Mouse (Mus musculus) limb, embryonic 10.5 days (tissue): ENCODE data around the gene Coa3. TPM values are rescaled to one million over a fixed set of nuclear protein-coding genes. Genes with fewer than 3 reads are reported as not detected.

ENCODE experiments used
- DNase-seq: peaks from one replicate; pipeline ENCODE4 v3.0.0-alpha.2; 2017; ENCODE audit warnings: low spot score
- H3K27ac ChIP-seq: fragments of 300-500 bp; sonication (generic); 2 replicates; pipeline ENCODE4 v1.5.1; 2016; ENCODE audit warnings: mild to moderate bottlenecking
- H3K27me3 ChIP-seq: fragments of 300-500 bp; sonication (generic); 2 replicates; pipeline ENCODE4 v1.6.1; 2016; ENCODE audit warnings: low read depth, mild to moderate bottlenecking; ENCODE audit not compliant: poor library complexity, severe bottlenecking
- H3K36me3 ChIP-seq: fragments of 300-500 bp; sonication (generic); 2 replicates; pipeline ENCODE4 v1.6.1; 2016; ENCODE audit warnings: mild to moderate bottlenecking, moderate library complexity
- H3K4me1 ChIP-seq: fragments of 300-500 bp; sonication (generic); 2 replicates; pipeline ENCODE4 v1.6.1; 2016
- H3K4me3 ChIP-seq: fragments of 300-500 bp; sonication (generic); 2 replicates; pipeline ENCODE4 v1.5.1; 2016; ENCODE audit warnings: mild to moderate bottlenecking, moderate library complexity
- H3K9me3 ChIP-seq: fragments of 300-500 bp; sonication (generic); replicated peaks from 2 replicates; pipeline ENCODE4 v1.6.1; 2016; ENCODE audit warnings: mild to moderate bottlenecking
- WGBS: fragments of 180-500 bp; shearing (Covaris S2); methylation state at CpG from one replicate; pipeline ENCODE4 v1.1.7; 2016; 5-methylcytosine and 5-hydroxymethylcytosine counted together
- polyA plus RNA-seq: library from polyadenylated mRNA; unstranded; fragments of >200 nt; fragmentation: Nextera tagmentation; extraction: Ambion mirVana; gene quantifications from 2 replicates; pipeline ENCODE4 v1.2.1, GENCODE M21; 2016

Coa3 gene
- polyA plus RNA-seq, 1 experiment from 2014 or later = 187 TPM

DNA sequence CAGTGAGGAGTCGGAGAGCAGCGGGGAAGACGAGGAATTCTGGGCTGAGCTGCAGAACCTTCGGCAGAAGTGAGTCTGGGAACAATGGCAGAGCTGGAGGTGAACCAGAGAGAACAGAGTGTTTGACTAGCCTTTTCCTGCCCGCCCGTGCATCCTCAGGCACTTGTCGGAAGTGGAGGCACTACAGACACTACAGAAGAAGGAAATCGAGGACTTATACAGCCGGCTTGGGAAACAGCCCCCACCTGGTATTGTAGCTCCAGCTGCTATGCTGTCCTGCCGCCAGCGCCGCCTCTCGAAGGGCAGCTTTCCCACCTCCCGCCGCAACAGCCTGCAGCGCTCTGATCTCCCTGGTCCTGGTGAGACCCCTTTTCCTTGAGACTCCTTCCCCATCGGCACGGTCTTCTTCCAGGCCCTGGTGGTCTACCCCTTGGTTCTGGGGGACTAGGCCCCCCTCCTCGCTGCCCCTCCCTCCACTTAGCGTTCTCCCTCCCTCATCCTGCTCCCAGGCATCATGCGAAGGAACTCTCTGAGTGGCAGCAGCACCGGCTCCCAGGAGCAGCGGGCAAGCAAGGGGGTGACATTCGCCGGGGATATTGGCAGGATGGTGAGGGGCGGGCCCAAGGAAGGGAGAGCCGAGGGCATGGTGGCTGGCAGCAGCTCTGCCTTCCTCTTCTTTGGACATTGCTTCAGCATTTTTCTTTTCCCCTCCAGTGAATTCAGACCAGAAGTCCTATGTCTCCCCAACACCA, 2.4 kb downstream of the Coa3 start:
- Histone ChIP-seq H3K4me3 (peak overlapping the region; percentile 18), H3K4me1 (peaks cover 40% of the 10 kb centered on the region), H3K36me3 (peaks cover 17% of the 10 kb centered on the region), H3K9me3 (no peaks in the 10 kb centered on the region), H3K27me3 (peaks cover 47% of the 10 kb centered on the region), H3K27ac (peak overlapping the region; percentile 26; the same call in 1 of the 2 replicates)
- 30% methylated on average over 27 of the region's 27 CpGs for WGBS
- no peak for DNase-seq

DNA sequence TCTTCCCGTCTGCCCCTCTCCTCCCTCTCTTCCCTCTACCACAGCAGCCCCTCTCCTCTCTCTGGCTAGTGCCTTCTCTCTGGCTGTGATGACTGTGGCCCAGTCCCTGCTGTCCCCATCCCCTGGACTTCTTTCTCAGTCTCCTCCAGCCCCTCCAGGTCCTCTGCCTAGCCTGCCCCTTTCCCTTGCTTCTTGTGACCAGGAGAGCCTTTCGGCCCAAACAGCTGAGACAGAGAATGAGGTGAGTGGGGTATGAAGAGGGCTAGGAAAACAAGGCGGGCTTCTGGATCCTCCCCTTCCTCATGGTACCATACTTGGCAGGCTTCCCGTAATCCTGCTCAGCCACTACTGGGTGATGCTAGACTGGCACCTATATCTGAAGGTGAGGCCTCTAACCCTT, 3.6 kb downstream of the Coa3 start:
- Histone ChIP-seq H3K9me3 (no peaks in the 10 kb centered on the region), H3K4me3 (no peak overlapping the region), H3K27me3 (peaks cover 38% of the 10 kb centered on the region), H3K4me1 (peaks cover 40% of the 10 kb centered on the region), H3K36me3 (peaks cover 17% of the 10 kb centered on the region), H3K27ac (no peak overlapping the region)
- 68% methylated on average over 4 of the region's 4 CpGs for WGBS
- DNase-seq = no peak

DNA sequence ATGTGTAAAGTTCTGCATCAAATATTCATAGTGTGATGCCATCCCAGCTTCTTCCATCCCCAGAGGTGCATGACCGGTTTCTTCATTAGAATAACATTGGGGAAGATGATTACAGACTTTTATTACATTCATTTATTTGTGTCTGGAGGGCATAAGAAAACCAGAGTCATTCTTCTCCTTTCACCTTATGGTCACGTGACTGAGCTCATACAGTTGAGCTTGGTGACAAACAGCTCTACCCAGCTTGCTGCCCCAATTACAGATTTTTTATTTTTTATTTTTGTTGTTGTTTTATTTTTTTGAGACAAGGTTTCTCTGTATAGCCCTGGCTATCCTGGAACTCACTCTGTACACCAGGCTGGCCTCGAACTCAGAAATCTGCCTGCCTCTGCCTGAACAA, 6.5 kb downstream of the Coa3 start:
- H3K9me3 ChIP-seq = no peaks in the 10 kb centered on the region
- no peak overlapping the region for H3K4me3 ChIP-seq
- 93% methylated on average over 3 of the region's 3 CpGs for WGBS
- peaks cover 16% of the 10 kb centered on the region for H3K36me3 ChIP-seq
- H3K4me1 ChIP-seq = peaks cover 32% of the 10 kb centered on the region
- H3K27ac ChIP-seq = no peak overlapping the region
- no peak for DNase-seq
- peaks cover 48% of the 10 kb centered on the region for H3K27me3 ChIP-seq

DNA sequence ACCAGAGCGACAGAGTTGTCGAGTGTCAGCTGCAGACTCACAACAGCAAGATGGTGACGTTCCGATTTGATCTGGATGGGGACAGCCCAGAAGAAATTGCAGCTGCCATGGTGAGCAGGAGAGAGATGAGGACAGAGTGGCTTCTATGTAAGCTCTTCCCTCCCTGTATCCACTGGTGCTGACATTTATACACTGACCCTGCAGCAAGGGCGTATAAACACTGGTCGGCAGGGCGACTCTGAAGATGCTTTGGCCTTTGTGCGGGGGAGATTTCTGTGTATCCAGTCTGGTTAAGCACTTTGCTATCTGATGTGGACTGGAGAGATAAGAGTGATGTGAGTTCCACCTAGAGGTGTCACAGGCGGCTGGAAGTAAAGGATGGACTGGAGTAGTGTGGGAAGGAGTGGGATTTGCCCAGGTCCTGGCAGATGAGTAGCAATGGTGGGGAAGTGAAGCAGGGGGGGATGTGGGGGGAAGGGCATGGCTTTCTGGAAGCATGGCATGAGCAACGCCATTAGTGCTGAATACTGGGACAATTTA, 9.3 kb downstream of the Coa3 start:
- Histone ChIP-seq H3K4me1 (peaks cover 19% of the 10 kb centered on the region), H3K27ac (no peak overlapping the region), H3K9me3 (no peaks in the 10 kb centered on the region), H3K4me3 (no peak overlapping the region), H3K27me3 (peaks cover 54% of the 10 kb centered on the region), H3K36me3 (no peaks in the 10 kb centered on the region)
- 13% methylated on average over 10 of the region's 10 CpGs for WGBS
- DNase-seq = no peak

DNA sequence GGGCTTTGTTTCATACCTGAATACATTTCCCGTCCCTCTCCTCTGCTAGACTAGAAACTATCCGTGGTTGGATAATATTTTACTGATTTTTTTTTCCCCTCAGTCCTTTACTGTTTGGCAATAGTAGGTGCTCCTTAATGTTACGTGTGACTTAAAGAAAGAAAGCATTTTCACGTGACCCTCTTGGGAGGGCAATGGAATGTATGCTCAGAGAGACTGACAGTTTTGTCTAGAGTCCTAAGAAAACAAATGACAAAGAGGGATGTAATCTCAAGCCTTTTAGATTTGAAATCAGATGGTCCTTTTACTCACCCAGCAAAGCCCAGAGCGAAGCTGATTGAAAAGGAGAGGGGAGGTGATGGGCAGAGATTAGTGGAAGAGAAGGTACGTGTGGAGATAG, 13.0 kb downstream of the Coa3 start:
- Histone ChIP-seq H3K9me3 (no peaks in the 10 kb centered on the region), H3K4me3 (no peak overlapping the region), H3K27me3 (peaks cover 85% of the 10 kb centered on the region), H3K4me1 (peaks cover 51% of the 10 kb centered on the region), H3K27ac (no peak overlapping the region), H3K36me3 (no peaks in the 10 kb centered on the region)
- DNase-seq = no peak
- WGBS = 31% methylated on average over 6 of the region's 6 CpGs

DNA sequence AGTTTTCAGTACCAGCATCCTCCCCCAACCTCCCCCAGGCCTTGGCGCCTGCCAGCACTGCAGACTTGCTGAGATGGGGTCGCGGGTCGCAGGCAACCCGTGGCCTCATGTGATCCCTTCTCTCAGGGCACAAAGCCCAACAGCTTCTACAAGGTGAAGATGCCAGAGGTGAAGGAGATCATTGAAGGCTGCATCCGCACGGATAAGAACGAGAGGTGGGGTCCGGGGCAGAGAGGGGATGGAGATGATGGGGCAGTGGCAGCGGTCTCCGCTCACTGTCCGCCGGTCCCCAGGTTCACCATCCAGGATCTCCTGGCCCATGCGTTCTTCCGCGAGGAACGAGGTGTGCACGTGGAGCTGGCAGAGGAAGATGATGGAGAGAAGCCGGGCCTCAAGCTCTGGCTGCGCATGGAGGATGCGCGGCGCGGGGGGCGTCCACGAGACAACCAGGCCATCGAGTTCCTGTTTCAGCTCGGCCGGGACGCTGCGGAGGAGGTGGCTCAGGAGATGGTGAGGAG, 13.9 kb downstream of the Coa3 start:
- under 1% methylated on average over 31 of the region's 31 CpGs for WGBS
- DNase-seq = peak; percentile 63
- H3K27me3 ChIP-seq = peaks cover 89% of the 10 kb centered on the region
- H3K27ac ChIP-seq = peak overlapping the region; percentile 63; the same call in 1 of the 2 replicates
- peak overlapping the region; percentile 52 for H3K4me3 ChIP-seq
- H3K4me1 ChIP-seq = peaks cover 60% of the 10 kb centered on the region
- no peaks in the 10 kb centered on the region for H3K9me3 ChIP-seq
- H3K36me3 ChIP-seq = no peaks in the 10 kb centered on the region

DNA sequence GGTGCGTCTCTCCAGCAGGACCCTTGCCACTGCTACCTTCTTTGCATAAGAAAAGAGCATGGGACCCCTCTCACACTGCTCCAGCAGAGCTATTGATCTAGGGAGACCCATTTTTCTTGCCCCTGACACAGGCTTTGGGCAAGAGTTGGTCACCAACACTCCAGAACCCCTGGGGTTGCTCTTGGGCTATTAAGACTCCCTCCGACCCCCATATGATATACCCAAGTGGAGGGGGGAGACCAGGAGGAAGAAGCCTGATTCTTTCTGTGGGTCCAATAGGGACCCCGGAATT, 15.0 kb downstream of the Coa3 start:
- H3K4me3 ChIP-seq = 0 out of 2 replicates have a peak overlapping the region, but pooled peaks have one; percentile 3
- peaks cover 84% of the 10 kb centered on the region for H3K27me3 ChIP-seq
- H3K4me1 ChIP-seq = peaks cover 62% of the 10 kb centered on the region
- H3K9me3 ChIP-seq = no peaks in the 10 kb centered on the region
- no peak overlapping the region for H3K27ac ChIP-seq
- WGBS = 13% methylated on average over 3 of the region's 3 CpGs
- DNase-seq = peak; percentile 39
- H3K36me3 ChIP-seq = peaks cover 6% of the 10 kb centered on the region; the same call in 1 of the 2 replicates

DNA sequence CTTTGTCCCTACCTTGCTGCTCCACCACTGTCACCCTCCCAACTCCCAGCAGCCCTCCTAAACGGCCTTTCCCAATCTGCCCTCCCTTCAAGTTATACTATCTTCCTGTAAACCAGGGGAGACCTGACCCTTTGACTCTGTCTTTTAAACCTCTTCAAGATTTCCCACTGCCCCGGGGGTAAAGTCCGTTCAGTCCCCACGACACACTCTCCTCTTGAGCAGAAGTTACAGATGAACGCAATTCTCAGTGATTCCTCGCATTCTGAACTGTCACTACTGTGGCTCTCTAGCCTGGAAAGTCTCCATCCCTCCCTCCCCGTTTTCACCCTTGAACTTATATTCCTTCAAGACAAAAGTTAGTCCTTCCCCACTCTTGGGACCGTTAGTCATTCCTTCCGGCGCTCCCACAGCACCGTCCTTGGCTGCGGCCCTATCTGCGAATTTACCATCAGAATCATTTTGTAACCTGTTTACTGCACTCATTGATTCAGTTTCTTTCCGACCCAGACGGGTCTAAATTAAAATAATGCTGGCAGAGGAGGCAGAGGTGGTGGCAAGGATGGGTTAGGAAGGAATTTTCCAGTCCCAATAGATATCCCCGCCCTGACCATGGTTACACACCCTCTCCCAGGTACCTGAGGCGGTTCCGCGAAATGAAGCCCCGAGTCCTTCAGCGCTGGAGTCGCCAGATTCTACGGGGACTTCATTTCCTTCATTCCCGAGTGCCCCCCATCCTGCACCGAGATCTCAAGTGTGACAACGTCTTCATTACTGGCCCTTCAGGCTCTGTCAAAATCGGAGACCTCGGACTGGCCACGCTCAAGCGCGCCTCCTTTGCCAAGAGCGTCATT, 15.6 kb downstream of the Coa3 start:
- peaks cover 78% of the 10 kb centered on the region for H3K27me3 ChIP-seq
- DNase-seq = peak; percentile 42
- H3K9me3 ChIP-seq = no peaks in the 10 kb centered on the region
- H3K36me3 ChIP-seq = peaks cover 9% of the 10 kb centered on the region
- 3% methylated on average over 32 of the region's 32 CpGs for WGBS
- H3K27ac ChIP-seq = no peak overlapping the region
- peaks cover 67% of the 10 kb centered on the region for H3K4me1 ChIP-seq
- H3K4me3 ChIP-seq = peak overlapping the region; percentile 3; the same call in 1 of the 2 replicates

DNA sequence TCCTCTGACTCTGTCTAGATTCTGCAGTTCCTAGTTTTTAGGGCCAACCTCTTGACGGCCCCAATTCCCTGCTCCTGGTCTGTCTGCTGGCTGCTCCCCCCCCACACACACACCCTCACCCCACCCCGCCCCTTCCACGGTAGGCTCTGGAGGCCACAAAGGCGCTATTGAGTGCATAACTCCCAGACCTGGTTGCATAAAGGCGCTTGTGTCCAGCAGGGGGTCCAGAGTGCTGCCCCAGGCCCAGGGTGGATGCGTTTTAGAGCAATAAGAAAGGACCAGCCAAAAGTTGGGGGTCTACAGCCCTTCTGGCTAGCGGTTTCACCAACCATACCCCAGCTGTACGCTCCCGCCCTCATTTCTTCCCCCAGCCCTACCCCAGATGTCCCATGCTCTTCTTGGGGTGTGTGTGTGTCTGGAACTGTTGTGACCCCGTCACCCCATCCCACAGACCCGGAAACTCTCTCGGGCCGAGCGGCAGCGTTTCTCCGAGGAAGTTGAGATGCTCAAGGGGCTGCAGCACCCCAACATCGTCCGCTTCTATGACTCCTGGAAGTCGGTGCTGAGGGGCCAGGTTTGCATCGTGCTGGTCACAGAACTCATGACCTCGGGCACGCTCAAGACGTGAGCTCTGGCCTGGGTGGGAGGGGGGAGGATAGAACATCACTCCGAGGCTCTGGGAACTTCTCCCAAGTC, 16.5 kb downstream of the Coa3 start:
- H3K27ac ChIP-seq = peak overlapping the region; percentile 12; the same call in 1 of the 2 replicates
- peak overlapping the region; percentile 67 for H3K4me3 ChIP-seq
- no peaks in the 10 kb centered on the region for H3K9me3 ChIP-seq
- peaks cover 72% of the 10 kb centered on the region for H3K4me1 ChIP-seq
- 1% methylated on average over 24 of the region's 24 CpGs for WGBS
- peaks cover 17% of the 10 kb centered on the region for H3K36me3 ChIP-seq
- peaks cover 69% of the 10 kb centered on the region for H3K27me3 ChIP-seq
- peak; percentile 53 for DNase-seq

DNA sequence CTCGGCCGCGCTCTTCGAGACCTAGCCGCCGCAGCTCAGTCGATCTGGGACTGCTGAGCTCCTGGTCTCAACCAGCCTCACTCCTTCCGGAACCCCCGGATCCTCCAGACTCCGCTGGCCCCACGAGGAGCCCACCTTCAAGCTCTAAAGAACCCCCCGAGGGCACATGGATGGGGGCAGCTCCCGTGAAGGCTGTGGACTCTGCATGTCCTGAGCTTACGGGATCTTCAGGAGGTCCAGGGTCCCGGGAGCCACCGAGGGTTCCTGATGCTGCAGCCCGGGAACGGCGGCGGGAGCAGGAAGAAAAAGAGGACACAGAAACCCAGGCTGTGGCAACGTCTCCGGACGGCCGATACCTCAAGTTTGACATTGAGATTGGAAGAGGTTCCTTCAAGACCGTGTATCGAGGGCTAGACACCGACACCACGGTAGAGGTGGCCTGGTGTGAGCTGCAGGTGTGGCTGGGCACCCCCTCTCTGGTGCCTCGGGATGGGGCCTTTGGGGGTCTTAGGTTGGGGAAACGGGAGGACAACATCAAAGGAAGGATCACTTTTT, 18.0 kb downstream of the Coa3 start:
- H3K27ac ChIP-seq = peak overlapping the region; percentile 84
- WGBS = under 1% methylated on average over 30 of the region's 30 CpGs
- peak; percentile 61 for DNase-seq
- peak overlapping the region; percentile 67 for H3K4me3 ChIP-seq
- H3K27me3 ChIP-seq = peaks cover 54% of the 10 kb centered on the region
- peaks cover 72% of the 10 kb centered on the region for H3K4me1 ChIP-seq
- peaks cover 31% of the 10 kb centered on the region for H3K36me3 ChIP-seq
- no peaks in the 10 kb centered on the region for H3K9me3 ChIP-seq

DNA sequence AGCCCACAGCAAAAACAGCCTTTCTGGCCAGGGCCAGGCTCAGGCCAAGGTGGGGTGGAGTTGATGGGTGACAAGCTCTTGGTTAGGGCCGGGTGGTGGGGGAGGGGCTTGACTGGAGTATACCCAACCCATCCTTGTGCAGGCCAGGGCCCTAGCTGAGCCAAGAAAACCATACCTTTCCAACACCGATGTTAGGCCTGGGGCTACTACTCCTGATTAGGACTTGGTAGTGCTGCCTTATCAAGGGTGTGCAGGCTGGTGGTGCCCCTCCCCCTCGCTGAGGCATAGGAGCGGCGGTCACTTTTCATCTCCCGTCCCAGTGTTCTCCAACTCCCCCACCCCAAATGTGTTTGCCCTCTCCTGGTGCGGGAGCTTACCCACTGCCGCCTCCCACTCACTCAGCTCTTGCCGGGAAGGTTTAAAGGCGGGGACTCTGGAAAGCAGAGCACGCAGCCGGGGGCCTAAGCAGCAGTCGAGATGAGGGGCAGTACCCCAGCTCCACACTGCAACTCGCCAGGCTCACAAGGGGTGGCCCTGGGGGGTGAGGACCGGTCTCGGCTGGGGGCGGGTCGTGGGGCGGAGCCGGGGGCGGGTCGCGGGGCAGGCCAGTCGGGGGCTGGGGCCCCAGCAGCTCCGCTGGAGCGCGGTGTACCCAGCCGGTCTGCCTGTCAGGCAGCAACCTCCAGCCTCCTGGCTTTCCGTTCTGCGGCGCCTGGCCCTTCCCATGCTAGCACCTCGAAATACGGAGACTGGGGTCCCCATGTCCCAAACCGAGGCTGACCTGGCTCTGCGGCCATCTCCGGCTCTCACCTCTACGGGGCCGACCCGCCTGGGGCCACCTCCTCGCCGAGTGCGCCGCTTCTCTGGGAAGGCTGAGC, 18.7 kb downstream of the Coa3 start, which contains the start of gene Wnk4:
Wnk4 (plus strand) TSS at position 620 of the 878 bp plus-strand sequence.
- H3K27ac ChIP-seq = peak within 1 kb of the TSS; percentile 84
- peaks cover 68% of the 10 kb centered on the region for H3K4me1 ChIP-seq
- 1% methylated on average over 43 of the region's 43 CpGs for WGBS
- peak; percentile 86 for DNase-seq
- H3K27me3 ChIP-seq = peaks cover 47% of the 10 kb centered on the region
- no peaks in the 10 kb centered on the region for H3K9me3 ChIP-seq
- peaks cover 35% of the 10 kb centered on the region for H3K36me3 ChIP-seq
- peak within 1 kb of the TSS; percentile 67 for H3K4me3 ChIP-seq
